Mouse (Mus musculus) liver, adult 2 months (tissue): Measurements from ENCODE around the gene Pwp2. TPM values are rescaled to one million over a fixed set of nuclear protein-coding genes. Genes with fewer than 3 reads are reported as not detected.

ENCODE experiments used
- DNase-seq: peaks from one replicate; pipeline ENCODE4 v3.0.0-alpha.2; 2011; ENCODE audit warnings: low read depth, low spot score; ENCODE audit errors: extremely low read depth
- H3K27ac ChIP-seq: fragments of 200-500 bp; replicated peaks from 2 replicates; pipeline ENCODE4 v1.5.1; 2012; ENCODE audit warnings: low read depth, mild to moderate bottlenecking, control low read depth, inconsistent platforms, low read length; ENCODE audit not compliant: insufficient read depth
- H3K27me3 ChIP-seq: fragments of 200-500 bp; 2 replicates; pipeline ENCODE4 v1.6.1; 2012; ENCODE audit warnings: mild to moderate bottlenecking, moderate library complexity, low read length, inconsistent platforms; ENCODE audit not compliant: control insufficient read depth, insufficient read depth
- H3K36me3 ChIP-seq: fragments of 200-500 bp; 2 replicates; pipeline ENCODE4 v1.6.1; 2012; ENCODE audit warnings: low read length, inconsistent platforms; ENCODE audit not compliant: control insufficient read depth, insufficient read depth
- H3K4me1 ChIP-seq: fragments of 200-500 bp; 2 replicates; pipeline ENCODE4 v1.6.1; 2011; ENCODE audit warnings: low read length; ENCODE audit not compliant: control insufficient read depth, insufficient read depth
- H3K4me3 ChIP-seq: fragments of 200-500 bp; 2 replicates; pipeline ENCODE4 v1.5.1; 2011; ENCODE audit warnings: low read depth, mild to moderate bottlenecking, control low read depth, low read length, moderate library complexity; ENCODE audit not compliant: insufficient read depth
- H3K79me2 ChIP-seq: fragments of 200-500 bp; 2 replicates; pipeline ENCODE4 v1.6.1; 2012; ENCODE audit warnings: inconsistent platforms, mild to moderate bottlenecking, low read length, moderate library complexity; ENCODE audit not compliant: control insufficient read depth, insufficient read depth
- H3K9ac ChIP-seq: fragments of 200-500 bp; 2 replicates; pipeline ENCODE4 v1.6.1; 2012; ENCODE audit warnings: low read depth, mild to moderate bottlenecking, control low read depth, inconsistent platforms, low read length
- CTCF ChIP-seq: fragments of 200-500 bp; IDR thresholded peaks from 2 replicates; pipeline ENCODE4 v1.5.1; 2011; ENCODE audit warnings: low read depth, low read length, control low read depth
- POLR2A ChIP-seq: fragments of 200-500 bp; IDR thresholded peaks from 2 replicates; pipeline ENCODE4 v1.6.1; 2011; ENCODE audit warnings: low read length, control low read depth; ENCODE audit not compliant: insufficient read depth; ENCODE audit errors: extremely low read depth
- WGBS: fragments of 180-500 bp; shearing (Covaris S2); methylation state at CpG from one replicate; pipeline ENCODE4 v1.1.7; 2018; 5-methylcytosine and 5-hydroxymethylcytosine counted together
- polyA plus RNA-seq: library from polyadenylated mRNA; depleted of rRNA; stranded (reverse); fragments of >200 nt; gene quantifications from 2 replicates; pipeline ENCODE4 v1.2.3, GENCODE M21; 2012
- total RNA-seq: library from RNA; depleted of rRNA; stranded (reverse); fragments of >200 nt; gene quantifications from 2 replicates; pipeline ENCODE4 v1.2.3, GENCODE M21; 2014

Pwp2 gene
- total and polyA plus RNA-seq, 2 experiments: 5.3 to 9.3 TPM

GRCm38 (mm10) chr10:78227875-78228559 is 43.1 kb upstream of the Pwp2 start:
- 78% methylated on average over 8 of the region's 8 CpGs for WGBS
- Histone ChIP-seq H3K27ac (no peak overlapping the region), H3K79me2 (peaks cover 19% of the 10 kb centered on the region; the same call in 1 of the 2 replicates), H3K27me3 (no peaks in the 10 kb centered on the region), H3K36me3 (peaks cover 22% of the 10 kb centered on the region; the same call in 1 of the 2 replicates), H3K4me1 (peaks cover 2% of the 10 kb centered on the region), H3K9ac (0 out of 2 replicates have a peak overlapping the region, but pooled peaks have one; percentile 53), H3K4me3 (no peak overlapping the region)
- TF ChIP-seq CTCF: no peak
- no peak for TF ChIP-seq POLR2A
- no peak for DNase-seq

- 85% methylated on average over 6 of the region's 6 CpGs for WGBS
- Histone ChIP-seq H3K4me1 (peaks cover 2% of the 10 kb centered on the region), H3K36me3 (peaks cover 23% of the 10 kb centered on the region; the same call in 1 of the 2 replicates), H3K27me3 (no peaks in the 10 kb centered on the region), H3K4me3 (no peak overlapping the region), H3K9ac (no peak overlapping the region), H3K79me2 (peaks cover 3% of the 10 kb centered on the region; the same call in 1 of the 2 replicates), H3K27ac (no peak overlapping the region)
- no peak for DNase-seq
- TF ChIP-seq POLR2A (no peak), CTCF (no peak)
Observed at GRCm38 (mm10) chr10:78224136-78224535, 39.2 kb upstream of the Pwp2 start.

- H3K27me3 ChIP-seq: no peaks in the 10 kb centered on the region
- TF ChIP-seq CTCF (no peak), POLR2A (no peak)
- peaks cover under 1% of the 10 kb centered on the region for H3K4me1 ChIP-seq
- no peak for DNase-seq
- peaks cover 3% of the 10 kb centered on the region; the same call in 1 of the 2 replicates for H3K79me2 ChIP-seq
- no peak overlapping the region for H3K4me3 ChIP-seq
- H3K27ac ChIP-seq: no peak overlapping the region
- H3K9ac ChIP-seq: no peak overlapping the region
- peaks cover 18% of the 10 kb centered on the region; the same call in 1 of the 2 replicates for H3K36me3 ChIP-seq
- WGBS: 55% methylated on average over 4 of the region's 4 CpGs
Observed at GRCm38 (mm10) chr10:78222908-78223307, 38.0 kb upstream of the Pwp2 start.

- Histone ChIP-seq H3K9ac (no peak overlapping the region), H3K27me3 (no peaks in the 10 kb centered on the region), H3K79me2 (no peaks in the 10 kb centered on the region), H3K4me1 (no peaks in the 10 kb centered on the region), H3K36me3 (peaks cover 15% of the 10 kb centered on the region; the same call in 1 of the 2 replicates), H3K4me3 (no peak overlapping the region), H3K27ac (no peak overlapping the region)
- 94% methylated on average over 7 of the region's 7 CpGs for WGBS
- TF ChIP-seq POLR2A (no peak), CTCF (no peak)
- DNase-seq: no peak
Observed at GRCm38 (mm10) chr10:78221315-78221714, 36.4 kb upstream of the Pwp2 start.

DNA sequence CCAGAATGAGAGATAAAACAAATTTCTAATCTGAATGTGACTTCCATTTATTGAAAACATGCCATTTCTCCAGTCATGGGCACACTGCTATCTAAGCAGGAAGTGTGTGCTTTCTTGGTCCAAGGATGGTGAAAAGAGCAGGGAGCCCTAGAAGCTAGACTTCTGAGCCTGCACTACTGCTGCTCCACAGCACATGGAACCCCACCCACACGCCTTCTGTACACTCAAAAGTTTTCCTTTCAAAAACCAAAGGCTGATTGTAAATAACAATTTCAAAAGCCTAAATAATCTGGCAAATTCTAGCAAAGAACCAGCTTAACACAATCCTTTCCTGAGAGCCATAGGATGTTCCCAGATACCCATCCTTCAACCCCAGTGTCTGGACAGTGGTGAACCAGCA is 34.6 kb upstream of the Pwp2 start:
- H3K4me1 ChIP-seq: 0 out of 2 replicates have a peak, but pooled peaks cover 3% of the 10 kb centered on the region
- H3K27ac ChIP-seq: no peak overlapping the region
- no peak for TF ChIP-seq POLR2A
- no peak for TF ChIP-seq CTCF

GRCm38 (mm10) chr10:78218576-78218975 is 33.6 kb upstream of the Pwp2 start:
- WGBS: 90% methylated on average over 6 of the region's 6 CpGs
- no peak overlapping the region for H3K9ac ChIP-seq
- H3K27me3 ChIP-seq: no peaks in the 10 kb centered on the region
- peaks cover 23% of the 10 kb centered on the region for H3K36me3 ChIP-seq
- no peaks in the 10 kb centered on the region for H3K79me2 ChIP-seq
- TF ChIP-seq CTCF (no peak), POLR2A (no peak)
- 0 out of 2 replicates have a peak, but pooled peaks cover 3% of the 10 kb centered on the region for H3K4me1 ChIP-seq
- H3K4me3 ChIP-seq: no peak overlapping the region
- H3K27ac ChIP-seq: no peak overlapping the region
- no peak for DNase-seq

More for the DNA sequence above, 34.6 kb upstream of the Pwp2 start:
- WGBS: 90% methylated on average over 1 of the region's 1 CpGs
- no peak for DNase-seq
- Histone ChIP-seq H3K79me2 (no peaks in the 10 kb centered on the region), H3K4me3 (no peak overlapping the region), H3K9ac (no peak overlapping the region), H3K36me3 (peaks cover 15% of the 10 kb centered on the region; the same call in 1 of the 2 replicates), H3K27me3 (no peaks in the 10 kb centered on the region)
